Mouse (Mus musculus) gastrocnemius, adult 8-10 months (tissue): ENCODE results near the gene Hcar1. TPM values are rescaled to one million over a fixed set of nuclear protein-coding genes. Genes with fewer than 3 reads are reported as not detected.

ENCODE experiments used
- DNase-seq, 2 experiments: peaks; one replicate each; pipeline ENCODE4 v3.0.0; 2022; ENCODE audit warnings: low spot score in 2 of 2
- total RNA-seq, 4 experiments: library from RNA; stranded (reverse); gene quantifications; 2 replicates each; pipeline ENCODE4 v1.2.4; 2022

Gene Hcar1
- total RNA-seq, result under 1 TPM; 0.12 to 0.72 (median 0.32) TPM

DNA sequence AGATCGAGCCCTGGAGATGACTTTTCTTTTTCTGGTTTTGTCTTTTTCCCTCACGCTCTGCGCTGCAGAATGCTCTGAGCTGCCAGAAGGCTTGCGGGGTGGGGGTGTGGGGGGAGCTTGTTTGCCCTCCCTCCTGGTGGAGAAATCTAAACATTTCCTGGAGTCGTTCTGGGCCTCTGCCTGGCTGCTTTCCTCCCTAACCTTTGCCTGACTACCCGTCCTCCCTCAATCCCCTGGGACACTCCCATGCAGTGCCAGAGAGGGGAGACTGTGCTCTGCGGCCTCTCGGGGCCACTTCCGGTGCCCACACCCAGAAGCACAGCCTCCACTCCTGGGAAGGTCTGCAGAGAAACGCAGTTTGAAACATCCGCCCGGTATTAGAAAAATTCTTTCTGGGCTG, at the start of gene Hcar1:
Gene Hcar1 (minus strand): TSS at position 93 of the 400 bp plus-strand sequence.
- no peak for DNase-seq

DNA sequence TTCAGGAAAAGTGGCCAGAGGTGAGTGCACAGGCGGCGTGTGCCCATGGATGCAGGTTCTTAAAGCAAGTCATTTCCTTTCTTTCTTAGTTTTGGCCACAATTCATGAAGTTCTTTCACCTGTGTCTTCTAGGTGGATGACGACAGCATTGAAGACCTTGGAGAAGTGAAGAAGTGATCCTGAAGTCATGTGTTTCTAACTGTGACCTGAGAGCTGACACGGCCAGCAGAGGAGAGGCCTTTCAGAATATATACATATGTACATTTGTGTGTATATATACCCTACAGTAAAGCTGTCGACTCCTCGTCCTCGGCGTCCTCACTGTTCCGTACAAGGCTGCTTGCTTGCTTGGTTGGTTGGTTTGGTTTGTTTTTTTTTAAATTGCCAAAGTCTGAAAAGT, 47.3 kb upstream of the Hcar1 start, which contains the start of gene Gm43518:
Gene Gm43518 (plus strand): TSS at position 301 of the 400 bp plus-strand sequence.
- no peak for DNase-seq

DNA sequence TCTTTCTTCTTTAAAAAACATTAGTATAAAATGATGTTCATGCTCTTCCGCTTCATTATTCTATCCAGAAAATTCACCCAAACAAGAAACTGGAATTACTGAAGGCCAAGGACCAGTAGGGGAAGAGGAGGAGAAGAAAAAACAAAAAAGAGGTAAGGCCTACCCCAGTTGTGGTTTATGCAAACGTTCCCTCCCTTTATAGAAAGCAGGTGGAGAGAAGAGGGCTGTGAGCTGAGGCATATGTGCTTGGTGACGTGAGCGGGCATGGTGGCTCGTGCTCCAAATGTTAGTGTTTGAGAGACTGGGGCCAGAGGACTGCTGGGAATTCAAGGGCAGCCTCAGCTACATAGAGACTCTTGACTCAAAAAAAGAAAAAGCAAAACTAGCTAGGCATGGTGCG, 42.3 kb upstream of the Hcar1 start:
- no peak for DNase-seq

DNA sequence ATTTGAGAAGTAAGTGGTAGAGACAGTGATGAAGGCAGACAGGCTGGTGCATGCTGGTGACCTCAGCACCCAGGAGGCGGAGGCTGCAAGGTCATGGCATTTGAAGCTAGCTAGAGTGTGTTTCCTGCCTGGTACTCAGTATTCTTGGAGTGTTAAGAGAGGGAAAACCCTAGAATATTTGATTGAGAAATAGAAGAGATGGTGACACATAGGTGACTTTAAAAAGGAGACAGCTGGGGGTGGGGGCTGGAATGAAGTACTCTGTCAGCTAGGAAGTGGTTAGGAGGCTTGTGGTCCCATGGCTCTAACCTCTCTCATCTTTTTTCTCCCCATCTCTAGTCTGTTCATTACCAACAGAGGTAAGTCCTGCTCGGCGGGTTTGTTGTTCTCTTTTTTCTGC, 35.0 kb upstream of the Hcar1 start:
- no peak for DNase-seq

DNA sequence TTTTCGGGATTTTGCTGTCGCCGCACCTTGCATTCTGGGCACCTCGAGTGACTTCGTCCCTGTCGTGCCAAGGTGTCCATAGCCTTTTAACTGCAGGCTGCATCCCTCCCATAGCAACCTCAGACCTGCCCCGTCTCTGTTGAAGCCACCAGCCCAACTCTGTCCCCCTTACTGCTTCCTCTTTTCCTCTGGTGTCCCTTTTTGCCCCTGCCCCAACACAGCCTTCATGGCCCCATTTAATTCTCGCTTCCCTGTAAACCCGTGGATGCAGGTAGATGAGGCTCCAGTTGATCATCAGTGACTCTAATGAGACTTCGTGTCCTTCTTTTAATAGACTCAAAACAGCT, 27.8 kb upstream of the Hcar1 start:
- no peak for DNase-seq

DNA sequence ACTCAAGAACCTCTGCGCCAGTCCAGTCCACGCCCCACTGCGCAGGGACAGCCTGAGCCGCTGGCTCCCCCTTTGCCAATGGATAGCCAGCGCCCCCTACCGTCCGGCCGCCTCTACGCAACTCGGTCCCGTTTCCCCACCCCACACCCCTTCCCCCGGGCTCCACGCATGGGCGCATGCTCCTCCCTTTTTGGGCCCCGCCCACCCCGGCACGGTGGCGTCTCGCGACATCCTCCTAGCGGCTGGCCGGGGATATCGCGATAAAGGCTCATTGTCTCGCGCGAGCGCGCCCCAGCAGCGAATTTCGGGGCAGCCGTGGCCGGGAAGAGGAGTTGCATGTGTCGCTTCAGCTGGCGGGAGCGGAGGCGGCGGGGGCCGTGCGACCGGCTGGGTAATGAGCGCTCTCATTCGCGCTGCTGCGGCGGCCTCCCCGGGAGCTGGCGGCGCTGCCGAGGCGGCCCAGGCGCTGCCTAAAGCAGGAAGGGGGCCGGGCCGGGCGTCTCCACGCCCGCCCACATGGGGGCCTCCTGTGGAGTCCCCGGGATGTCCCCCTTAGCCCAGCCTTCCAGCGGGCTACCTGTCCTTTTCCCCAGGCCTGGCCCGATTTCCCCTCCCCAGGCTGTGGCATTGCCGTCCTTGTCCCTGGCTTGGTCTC, 27.3 kb upstream of the Hcar1 start, which contains the start of gene Denr:
Gene Denr (plus strand): TSS at position 200 of the 655 bp plus-strand sequence.
- DNase-seq, result peak; percentile 98

DNA sequence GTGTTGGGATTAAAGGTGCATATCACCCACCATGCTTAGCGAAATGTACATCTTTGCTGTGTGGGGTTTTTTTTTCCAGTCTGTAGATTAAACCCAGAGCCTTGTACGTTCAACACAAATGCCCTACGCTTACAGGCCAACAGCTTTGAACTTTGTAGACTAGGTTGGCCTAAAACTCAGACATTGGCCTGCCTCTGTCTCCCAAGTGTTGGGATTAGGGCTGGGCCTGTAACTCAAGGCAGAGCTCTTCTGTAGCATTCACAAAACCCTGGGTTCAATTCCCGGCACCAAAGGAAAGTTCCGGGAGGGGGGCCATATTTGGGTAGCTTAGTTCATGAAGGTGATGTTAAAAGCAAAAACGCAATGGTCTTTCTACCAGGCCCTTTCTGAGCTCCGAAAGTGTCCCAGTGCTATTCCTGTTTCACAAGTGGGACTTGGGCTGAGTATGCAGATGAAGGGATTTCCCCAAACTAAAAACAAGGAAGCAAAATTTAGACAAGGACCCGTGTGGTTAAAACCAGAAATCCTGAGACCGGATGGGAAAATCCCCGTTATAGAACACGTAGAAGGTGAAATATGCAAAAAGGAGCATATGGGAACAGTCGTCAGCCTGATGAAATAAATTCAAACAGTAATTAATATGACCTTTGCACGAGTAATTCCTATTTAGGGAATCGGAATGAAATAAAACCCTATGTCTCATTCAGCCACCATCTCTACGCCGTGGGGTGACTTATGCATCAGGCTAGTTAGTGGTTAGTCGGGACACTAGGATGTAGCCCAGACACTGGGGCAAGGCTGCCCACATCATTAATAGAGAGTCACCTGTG, 26.5 kb upstream of the Hcar1 start:
- DNase-seq, result no peak

DNA sequence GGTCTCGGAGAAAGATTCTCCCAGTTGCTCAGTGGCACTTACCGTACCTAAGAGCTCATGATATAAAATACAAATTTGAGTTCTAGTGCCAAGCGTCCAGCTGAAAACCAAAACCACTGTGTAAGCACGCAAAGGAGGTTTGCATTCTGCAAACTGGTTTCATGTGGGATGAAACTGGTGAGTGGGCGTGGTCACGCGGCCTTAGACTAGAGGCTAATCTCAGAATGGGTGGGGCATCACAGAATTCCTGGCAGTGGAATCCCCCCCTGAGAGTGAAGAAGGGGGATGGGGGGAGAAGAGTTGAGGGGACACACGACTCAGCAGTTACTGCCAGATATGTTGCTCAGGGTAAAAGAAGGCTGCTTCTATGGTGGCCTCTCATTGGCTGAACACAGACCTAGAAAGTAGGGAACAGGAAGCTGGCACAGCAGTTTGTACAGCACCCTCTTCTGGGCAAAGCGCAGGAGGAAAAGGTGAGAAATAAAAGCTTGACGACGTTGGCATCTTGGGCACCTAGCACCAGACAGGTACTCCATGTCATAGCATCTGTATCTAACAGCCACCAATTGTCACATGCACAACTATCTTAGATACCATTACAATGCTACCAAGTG, 24.3 kb upstream of the Hcar1 start:
- DNase-seq, result no peak

DNA sequence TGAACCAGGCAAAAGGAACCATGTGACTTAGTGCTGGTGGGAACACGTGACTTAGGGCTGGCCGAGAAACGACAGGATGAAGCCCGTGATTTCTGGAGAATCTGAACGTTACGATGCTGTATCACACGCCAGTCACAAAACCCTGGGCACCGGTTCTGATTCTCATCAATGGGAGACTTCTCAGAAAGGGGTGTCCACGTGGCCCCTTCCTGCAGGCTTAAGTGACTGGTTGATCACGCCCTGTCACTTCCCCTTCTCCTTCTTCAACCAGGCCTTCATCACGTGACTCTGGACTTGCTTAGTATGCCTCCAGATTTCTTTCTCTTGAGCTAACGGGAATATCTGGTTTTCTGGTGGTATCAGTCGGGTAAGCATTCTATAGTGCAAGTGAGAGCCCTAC, 17.5 kb upstream of the Hcar1 start:
- no peak for DNase-seq

DNA sequence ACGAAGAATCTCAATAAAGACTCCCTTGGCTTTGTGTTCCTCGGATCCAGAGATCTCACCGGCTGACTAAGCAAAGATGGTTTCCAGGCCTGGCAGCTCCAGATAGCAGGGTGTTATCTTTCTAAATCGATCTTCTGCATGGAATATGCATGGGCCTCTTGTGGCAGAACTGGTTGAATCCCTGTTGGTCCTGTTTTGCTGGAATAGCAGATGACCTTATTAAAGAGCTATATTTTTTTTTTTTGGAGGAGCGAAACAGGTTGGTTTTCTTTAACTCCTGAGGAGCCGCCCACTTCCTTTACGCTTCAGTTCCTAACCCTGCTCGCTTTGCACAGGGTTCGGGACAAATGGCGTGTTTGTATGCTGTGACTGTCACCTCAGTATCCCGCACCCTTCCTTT, 16.6 kb upstream of the Hcar1 start:
- no peak for DNase-seq

DNA sequence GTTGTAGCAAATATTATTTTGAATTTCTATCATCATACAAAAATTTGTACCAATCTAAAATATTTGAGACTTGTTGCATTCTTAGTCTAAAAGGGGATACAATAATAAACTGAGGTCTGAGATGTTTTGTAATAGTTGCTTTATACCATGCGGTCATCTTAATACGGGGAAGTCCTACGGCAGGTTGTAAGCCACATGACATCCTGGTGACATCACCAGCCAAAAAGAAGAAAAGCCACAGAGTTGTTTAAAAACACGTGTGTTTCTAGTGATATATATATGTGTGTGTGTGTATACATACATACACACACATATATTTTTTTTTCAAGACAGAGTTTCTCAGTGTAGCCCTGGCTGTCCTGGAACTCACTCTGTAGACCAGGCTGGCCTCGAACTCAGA, 13.7 kb upstream of the Hcar1 start:
- DNase-seq, result no peak

DNA sequence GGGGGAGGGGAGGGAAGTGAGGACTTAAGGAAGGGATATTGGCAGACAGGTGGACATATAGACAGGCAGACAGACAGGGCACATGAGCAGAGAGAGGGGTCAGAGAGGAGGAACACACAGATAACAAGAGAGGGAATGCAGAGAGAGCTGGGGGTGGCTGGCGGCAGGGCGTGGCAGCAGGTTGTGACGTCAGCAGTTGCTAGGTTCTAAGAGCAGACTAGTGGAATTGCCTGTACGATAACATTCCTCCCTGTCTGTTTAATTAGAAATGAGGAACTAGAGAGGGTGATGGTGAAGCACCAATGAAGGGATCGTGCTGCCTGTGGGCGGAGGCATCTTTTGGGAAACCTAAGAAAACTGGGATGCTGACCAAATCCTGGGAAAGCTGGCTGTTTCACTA, 11.8 kb upstream of the Hcar1 start:
- no peak for DNase-seq

DNA sequence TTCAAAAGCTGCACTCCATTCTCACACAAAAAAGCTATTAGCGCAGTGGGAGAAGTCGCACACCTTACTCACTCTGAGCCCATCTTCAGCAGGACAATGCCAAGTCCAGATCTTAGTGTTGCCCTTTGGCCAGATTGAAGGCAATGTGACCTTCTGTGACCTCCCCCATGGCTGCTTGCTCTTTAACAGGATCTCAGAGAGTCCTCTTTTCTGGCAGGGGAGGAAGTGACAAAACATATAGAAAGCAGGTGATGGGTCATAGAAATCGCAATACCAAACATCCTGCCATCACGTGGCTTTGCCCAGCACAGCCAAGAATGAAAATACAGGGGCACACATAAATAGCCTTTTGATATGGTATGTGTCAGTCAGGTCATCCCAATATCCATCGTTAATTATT, 11.2 kb upstream of the Hcar1 start:
- no peak for DNase-seq

DNA sequence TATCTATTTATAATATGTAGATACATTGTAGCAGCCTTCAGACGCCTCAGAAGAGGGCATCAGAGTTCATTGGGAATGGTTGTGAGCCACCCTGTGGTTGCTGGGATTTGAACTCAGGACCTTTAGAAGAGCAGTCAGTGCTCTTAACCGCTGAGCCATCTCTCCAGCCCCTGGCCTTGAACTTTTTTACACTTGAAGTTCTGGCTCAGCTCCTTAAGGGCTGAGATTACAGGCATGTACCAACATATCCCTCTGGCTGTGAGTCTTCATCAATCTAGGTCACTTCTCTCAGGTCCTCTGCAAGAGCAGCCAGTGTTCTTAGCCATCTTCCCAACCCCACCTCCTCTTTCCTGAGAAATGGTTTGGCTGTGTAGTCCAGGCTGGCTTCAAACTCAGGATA, 10.5 kb upstream of the Hcar1 start:
- DNase-seq, result no peak

DNA sequence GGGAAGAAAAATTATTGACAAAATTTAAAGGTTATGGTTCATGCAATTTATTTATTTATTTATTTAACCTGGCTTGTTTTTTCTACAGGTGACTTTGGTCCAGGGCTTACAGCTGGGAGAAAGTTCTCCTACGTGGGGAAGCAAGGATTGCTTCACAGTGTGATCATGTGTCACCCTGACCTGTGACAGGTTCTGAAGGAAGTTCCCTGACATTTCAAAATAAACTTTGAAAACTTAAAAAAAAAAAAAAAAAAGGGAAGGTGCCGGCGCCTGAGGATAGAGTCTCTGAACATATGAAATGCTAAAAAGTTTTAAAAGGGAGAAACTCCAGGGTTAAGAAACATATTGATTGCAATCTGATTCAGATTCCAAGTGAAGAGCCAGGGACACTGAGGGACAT, 6.5 kb upstream of the Hcar1 start:
- no peak for DNase-seq

DNA sequence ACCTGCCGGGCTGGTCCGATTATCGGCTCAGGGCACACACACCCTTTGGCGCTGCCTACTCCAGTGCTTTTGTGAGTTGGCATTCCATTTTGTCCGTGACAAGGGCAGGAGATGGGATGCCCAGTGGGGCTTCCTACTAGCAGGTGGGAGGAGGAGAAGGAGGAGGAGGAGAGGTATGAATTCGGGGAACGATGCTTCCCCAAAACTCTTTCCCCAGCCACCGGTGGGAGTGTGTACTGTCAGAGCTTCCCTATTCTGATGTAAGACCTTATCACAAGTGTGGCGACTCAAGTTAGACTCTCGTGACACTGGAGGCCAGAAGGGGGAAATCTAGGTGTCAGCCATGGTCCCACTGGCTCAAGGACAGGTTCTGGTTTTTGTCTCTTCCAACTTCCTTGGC, 4.5 kb upstream of the Hcar1 start:
- DNase-seq, result no peak

DNA sequence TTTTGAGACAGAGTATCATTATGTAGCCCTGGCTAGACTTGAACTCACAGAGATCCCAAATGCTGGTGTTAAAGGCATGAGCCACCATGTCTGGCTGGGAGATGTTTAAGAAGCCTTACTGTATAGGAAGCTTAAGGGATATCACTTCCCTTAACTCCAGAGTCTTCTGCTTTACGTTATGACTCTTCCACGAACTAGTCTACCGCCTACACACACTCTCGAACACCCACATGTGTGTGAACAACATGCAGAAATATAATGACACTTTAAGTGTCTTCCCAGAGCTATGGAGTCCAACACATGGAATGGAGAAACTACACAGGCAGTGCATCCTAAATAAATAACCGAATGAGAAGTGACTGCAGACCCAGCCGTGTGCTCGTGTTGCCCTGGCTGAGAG, 4.1 kb upstream of the Hcar1 start:
- no peak for DNase-seq

DNA sequence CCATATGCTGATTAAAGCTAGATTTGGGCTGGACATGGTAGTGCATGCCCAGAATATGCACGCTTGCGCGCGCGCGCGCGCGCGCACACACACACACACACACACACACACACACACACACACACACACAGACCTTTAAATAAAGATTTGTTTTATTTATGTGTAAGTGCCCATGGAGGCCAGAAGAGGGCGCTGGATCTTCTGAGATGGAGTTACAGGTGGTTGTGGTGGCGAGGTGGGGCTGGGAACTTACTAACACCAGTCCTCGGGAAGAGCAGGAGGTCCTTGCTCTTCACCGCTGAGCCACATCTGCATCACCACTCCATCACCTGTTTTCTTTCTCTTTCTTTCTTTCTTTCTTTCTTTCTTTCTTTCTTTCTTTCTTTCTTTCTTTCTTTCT, 958 bp upstream of the Hcar1 start:
- DNase-seq, result no peak

DNA sequence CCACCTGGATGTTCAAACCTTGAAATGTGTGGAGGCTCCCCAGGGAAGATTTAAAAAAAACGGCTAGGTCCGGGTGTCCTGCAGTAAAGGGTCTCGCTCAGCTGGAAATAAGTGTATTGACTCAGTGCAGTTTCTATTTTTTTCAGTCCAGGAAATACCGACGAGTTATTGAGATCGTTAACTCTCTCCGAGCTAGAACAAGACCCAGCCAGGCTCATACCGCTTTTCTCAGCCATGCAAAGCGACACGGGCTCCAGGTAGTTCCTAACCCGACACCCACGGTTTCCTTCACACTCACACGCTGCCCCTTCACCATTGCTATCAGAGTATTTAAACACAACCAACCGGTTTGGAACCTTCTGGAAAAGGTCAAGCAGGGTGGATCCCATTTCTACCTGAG, 1.8 kb downstream of the Hcar1 start:
- no peak for DNase-seq

DNA sequence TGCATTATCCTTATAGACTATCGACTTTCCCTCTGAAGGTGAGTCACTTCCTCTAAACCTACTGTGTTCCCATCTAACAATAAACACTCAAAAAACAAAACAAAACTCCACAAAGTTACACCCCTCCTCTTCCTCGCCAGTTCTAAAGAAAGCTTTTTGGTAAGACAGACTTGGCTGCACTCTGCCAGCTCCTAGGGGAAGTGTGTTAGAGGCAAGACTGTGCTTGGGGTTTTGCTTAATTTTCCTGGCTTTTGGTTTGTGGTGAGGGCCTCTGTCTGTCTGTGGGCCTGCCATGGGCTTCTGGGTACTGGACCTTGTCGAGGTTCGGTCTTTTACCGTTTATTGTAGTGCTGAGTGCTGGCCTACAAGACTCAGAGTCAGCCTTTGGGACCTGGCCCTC, 5.6 kb downstream of the Hcar1 start:
- no peak for DNase-seq

DNA sequence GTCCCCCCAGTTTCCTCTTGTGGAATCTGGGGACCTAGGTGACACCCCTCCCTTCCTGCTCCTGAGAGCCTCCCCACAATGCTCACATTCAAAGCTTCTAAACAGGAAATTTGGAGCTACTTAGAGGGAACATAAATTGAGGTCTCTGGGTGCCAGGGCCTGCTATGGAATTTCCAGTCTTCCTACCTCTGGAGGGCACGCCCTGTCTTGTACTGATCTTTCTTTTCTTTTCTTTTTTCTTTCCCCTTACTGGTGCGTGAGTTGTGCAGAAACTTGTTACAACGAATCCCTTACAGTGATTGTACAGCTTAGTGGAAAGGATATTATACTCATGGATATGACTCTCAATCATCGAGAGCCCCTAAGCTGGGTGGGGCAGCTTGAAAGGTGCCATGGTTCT, 10.2 kb downstream of the Hcar1 start:
- no peak for DNase-seq

DNA sequence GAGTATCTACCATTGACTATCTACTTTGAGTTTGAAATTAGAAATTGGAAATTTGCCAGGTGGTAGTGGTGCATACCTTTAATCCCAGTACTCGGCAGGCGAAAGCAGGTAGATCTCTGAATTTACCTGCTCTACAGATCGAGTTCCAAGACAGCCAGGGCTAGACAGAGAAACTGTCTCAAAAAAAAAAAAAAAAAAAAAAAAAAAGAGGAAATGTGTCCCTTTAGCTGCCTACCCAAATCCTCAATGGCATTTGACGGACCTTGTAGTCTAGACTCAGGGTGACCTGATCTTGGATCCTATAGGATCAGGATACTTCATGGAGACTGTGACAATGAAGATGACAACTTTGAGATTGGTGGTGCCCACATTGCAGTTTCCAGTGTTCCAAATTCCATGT, 13.4 kb downstream of the Hcar1 start:
- DNase-seq, result no peak

DNA sequence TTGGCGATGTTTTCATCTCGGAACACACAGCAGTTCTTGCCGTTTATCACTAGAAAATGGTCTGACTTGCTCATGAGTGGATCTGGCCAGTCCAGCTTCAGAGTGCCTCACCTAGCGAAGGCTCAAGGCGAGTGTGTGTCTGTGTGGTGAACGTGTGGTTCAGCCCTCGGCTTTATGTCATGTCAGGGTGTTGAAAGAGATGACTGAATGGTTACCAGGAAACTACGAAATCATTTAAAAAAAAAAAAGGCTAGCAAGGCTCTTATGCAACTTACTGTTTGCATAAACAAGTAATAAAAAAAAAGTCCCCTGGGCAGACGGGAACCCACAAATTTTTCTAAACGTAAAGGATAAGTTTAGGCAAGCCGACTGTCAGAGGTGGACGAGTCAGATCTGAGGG, 14.5 kb downstream of the Hcar1 start, which contains the start of gene Hcar2:
Gene Hcar2 (minus strand): TSS at position 135 of the 400 bp plus-strand sequence.
- DNase-seq, result no peak
